Mouse (Mus musculus) WW6 (cell line): ENCODE measurements around the gene Znrd1.

Source experiments
- DNase-seq: peaks from one replicate; pipeline ENCODE4 v3.0.0-alpha.2; 2013; ENCODE audit warnings: low read depth, low spot score

Znrd1 gene

GRCm38 (mm10) chr17:36927496-36928120, 30.8 kb downstream of the Znrd1 start:
- DNase-seq = no peak

GRCm38 (mm10) chr17:36923491-36923890, 34.9 kb downstream of the Znrd1 start:
- DNase-seq = no peak

- no peak for DNase-seq
Measured at GRCm38 (mm10) chr17:36922715-36923114, 35.6 kb downstream of the Znrd1 start.

DNA sequence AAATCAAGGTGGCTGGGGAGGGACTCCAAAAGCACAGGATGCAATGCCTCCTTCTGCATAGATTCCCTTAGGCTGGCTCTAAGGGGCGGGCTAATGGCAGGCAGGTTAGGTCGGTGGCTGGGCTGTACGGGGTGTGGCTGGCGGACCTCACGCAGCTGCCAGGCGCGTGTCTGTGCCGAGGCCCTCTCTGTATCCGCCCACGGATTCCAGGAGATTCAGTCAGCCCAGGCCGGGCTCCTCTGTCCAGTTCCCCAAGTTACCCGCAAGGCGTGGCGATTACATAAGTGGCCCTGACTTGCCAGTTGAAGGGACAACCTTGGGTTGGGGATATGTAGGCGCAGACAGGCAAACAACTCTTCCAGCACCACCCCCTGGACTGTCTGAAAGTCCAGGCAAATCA, 38.1 kb downstream of the Znrd1 start:
- DNase-seq = no peak

DNA sequence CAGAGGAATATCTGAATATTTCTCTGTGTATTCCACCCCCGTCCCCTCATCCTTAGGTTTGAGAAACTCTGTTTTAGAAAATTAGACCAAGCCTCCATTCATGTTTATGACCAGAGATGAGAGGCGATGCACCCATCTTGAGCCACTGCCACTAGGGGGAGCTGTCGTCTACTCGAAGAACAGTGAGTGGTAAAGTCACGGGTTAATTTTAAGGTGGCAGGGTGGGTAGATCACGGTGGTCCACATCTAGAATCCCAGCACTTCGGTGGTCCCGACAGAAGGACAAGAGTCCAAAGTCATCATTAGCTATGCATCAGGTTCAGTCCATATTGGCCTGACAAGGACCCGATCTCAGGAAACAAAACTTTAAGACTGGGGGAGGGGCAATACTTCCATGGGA, 43.3 kb downstream of the Znrd1 start:
- DNase-seq = no peak

- DNase-seq = no peak
Measured at GRCm38 (mm10) chr17:36914108-36914507, 44.3 kb downstream of the Znrd1 start.

DNA sequence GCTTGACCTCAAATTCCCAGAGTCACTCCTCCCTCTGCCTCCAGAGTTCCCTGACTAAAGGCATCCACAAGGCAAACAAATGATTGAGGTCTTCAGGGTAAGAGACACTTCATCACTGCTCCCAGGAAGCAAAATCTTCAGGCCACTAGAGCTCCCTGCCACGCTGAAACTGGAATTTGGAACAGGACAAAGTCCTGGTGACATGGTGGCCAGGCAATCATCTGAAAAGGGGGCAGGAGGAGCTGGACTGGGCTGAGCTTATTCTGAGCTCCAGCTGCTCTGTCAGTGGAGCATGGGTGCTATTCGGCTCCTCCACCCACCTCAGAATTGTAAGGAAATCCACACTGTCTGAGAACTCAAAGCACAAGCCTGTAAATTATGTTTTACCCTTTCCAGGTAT, 46.3 kb downstream of the Znrd1 start:
- DNase-seq = no peak

GRCm38 (mm10) chr17:36909802-36910201, 48.6 kb downstream of the Znrd1 start:
- DNase-seq = no peak

- no peak for DNase-seq
Measured at GRCm38 (mm10) chr17:36908235-36908634, 50.1 kb downstream of the Znrd1 start.
